In the genomic region with DNA sequence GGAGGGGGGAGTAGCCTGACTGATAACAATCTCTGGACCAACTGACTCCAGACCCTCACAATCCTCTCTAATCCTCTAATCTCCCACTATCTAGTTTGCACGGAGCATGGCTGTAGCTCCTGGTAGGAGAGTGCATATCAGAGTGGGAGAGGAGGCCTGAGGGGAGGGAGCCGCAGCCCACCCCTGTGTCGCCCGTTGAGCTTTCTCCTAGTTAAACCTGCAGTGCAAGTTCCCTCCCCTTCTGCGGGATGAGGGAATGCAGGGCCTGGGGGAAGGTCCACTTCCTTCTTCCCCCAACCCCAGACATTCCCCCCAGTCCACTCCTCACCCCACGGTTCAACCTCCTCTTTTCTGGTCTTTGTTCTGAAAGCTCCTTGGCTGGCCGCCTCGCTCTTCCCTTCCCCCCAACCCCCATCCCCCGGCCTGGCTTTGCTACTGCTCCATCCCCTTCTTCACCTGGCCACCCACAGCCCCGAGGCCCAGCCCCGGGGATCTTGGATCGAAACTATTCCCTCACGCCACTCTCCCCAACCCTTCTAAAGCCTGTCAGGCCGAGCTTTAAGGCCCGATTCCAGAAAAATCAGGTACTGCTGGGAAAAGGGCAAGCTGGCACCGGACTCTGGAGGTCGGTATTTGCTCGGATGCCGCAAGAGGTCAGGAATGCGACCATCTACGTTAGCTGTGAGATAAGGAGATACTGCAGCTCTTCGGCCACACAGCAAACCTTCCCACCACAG, we compare ENCODE assay signal across 8 mouse cellular contexts. TPM values are rescaled to one million over a fixed set of nuclear protein-coding genes. Genes with fewer than 3 reads are reported as not detected.
A peak's percentile ranks its signal among the peaks of the same experiment; 100 is the strongest.
DNase-seq lines count a peak whose midpoint lies in the region; ATAC-seq and TF ChIP-seq lines count a peak whose summit lies in the region.

No protein-coding gene starts in this region.

- no peak for TF ChIP-seq EP300 in lung, postnatal 0 days (IDR thresholded peaks at IDR 0.05)

- peak overlapping the region; percentile 31 for H3K4me2 ChIP-seq in hindbrain, embryonic 13.5 days
- H3K4me2 ChIP-seq in lung, postnatal 0 days (replicated peaks; ENCODE audit: low read depth, low read length) = peak overlapping the region; percentile 40

- WGBS in hindbrain, embryonic 13.5 days = 7% methylated on average over 22 of the region's 22 CpGs
- WGBS in lung, postnatal 0 days = 9% methylated on average over 22 of the region's 22 CpGs

- no peaks in the 10 kb centered on the region for H3K36me3 ChIP-seq in hindbrain, embryonic 13.5 days
- H3K36me3 ChIP-seq in lung, postnatal 0 days (ENCODE audit: insufficient read depth, low read length) = no peaks in the 10 kb centered on the region

- H3K4me3 ChIP-seq in brown adipose tissue, adult 24 weeks (ENCODE audit: insufficient read depth, low read depth, low read length) = peak overlapping the region; percentile 33
- H3K4me3 ChIP-seq in hindbrain, embryonic 13.5 days = no peak overlapping the region
- peak overlapping the region; percentile 1; the same call in 1 of the 2 replicates for H3K4me3 ChIP-seq in lung, postnatal 0 days (ENCODE audit: low read depth, low read length)

- H3K9me3 ChIP-seq in hindbrain, embryonic 13.5 days = no peaks in the 10 kb centered on the region
- H3K9me3 ChIP-seq in lung, postnatal 0 days (ENCODE audit: low read length) = no peaks in the 10 kb centered on the region

- no peaks in the 10 kb centered on the region for H3K4me1 ChIP-seq in brown adipose tissue, adult 24 weeks (ENCODE audit: control insufficient read depth, insufficient read depth, insufficient read length, low read length)
- H3K4me1 ChIP-seq in hindbrain, embryonic 13.5 days (replicated peaks) = peaks cover 26% of the 10 kb centered on the region
- peaks cover 11% of the 10 kb centered on the region; the same call in 1 of the 2 replicates for H3K4me1 ChIP-seq in lung, postnatal 0 days (ENCODE audit: insufficient read depth, low read depth, low read length)

- no peak for TF ChIP-seq CTCF in lung, postnatal 0 days (IDR thresholded peaks at IDR 0.05)

- peak; percentile 33 for DNase-seq in adrenal gland, postnatal 14 days
- DNase-seq in adrenal gland, postnatal 25 days = no peak
- DNase-seq in lung, postnatal 0 days (ENCODE audit: low spot score) = no peak
- DNase-seq in gastrocnemius, adult 18-20 months (ENCODE audit: low spot score) = no peak
- DNase-seq in Muller cell, postnatal 12 days (ENCODE audit: inconsistent ontology term) = no peak
- DNase-seq in right cerebral cortex, postnatal 36 days (ENCODE audit: low spot score in 2 of 2) = no peak

- peak overlapping the region; percentile 39; the same call in 1 of the 2 replicates for H3K9ac ChIP-seq in hindbrain, embryonic 13.5 days
- H3K9ac ChIP-seq in lung, postnatal 0 days (replicated peaks; ENCODE audit: low read depth) = 0 out of 2 replicates have a peak overlapping the region, but pooled peaks have one; percentile 29

- no peak overlapping the region for H3K27ac ChIP-seq in brown adipose tissue, adult 24 weeks (replicated peaks; ENCODE audit: low read depth, low read length)
- no peak overlapping the region for H3K27ac ChIP-seq in hindbrain, embryonic 13.5 days
- peak overlapping the region; percentile 54 for H3K27ac ChIP-seq in lung, postnatal 0 days (ENCODE audit: low read length)

- no peak for ATAC-seq in hindbrain, embryonic 13.5 days (ENCODE audit: low FRiP score)
- no peak for ATAC-seq in lung, postnatal 0 days

- peaks cover 69% of the 10 kb centered on the region for H3K27me3 ChIP-seq in hindbrain, embryonic 13.5 days
- no peaks in the 10 kb centered on the region for H3K27me3 ChIP-seq in lung, postnatal 0 days (replicated peaks; ENCODE audit: insufficient read depth, low read length)

RNA-seq across cellular contexts. Expression of a gene that starts 2.7 kb away (rescaled TPM):
- total RNA-seq in adrenal gland, postnatal 14 days (2021) = 2.4 and 11.6 TPM in 2 replicates
- total RNA-seq in adrenal gland, postnatal 25 days (2021) = 1.5 and 1.8 TPM in 2 replicates
- polyA plus RNA-seq in brown adipose tissue, adult 24 weeks (2012; ENCODE audit: insufficient read depth, insufficient read length, missing spikeins) = not detected in 2 replicates
- polyA plus RNA-seq in hindbrain, embryonic 13.5 days (2015; fragmentation: Nextera tagmentation; extraction: Ambion mirVana) = 7.6 and 14.2 TPM in 2 replicates
- 235 and 248 TPM in 2 replicates for polyA plus RNA-seq in lung, postnatal 0 days (2015; fragmentation: Nextera tagmentation; extraction: Ambion mirVana)
- 1 to 10 TPM in 1 of 2 experiments, under 1 TPM in 1; 0.48 to 1.1 TPM for total RNA-seq in gastrocnemius, adult 18-20 months (2021)

RNA-seq across cellular contexts. Expression of a gene that starts 21.0 kb away (rescaled TPM):
- total RNA-seq in adrenal gland, postnatal 14 days (2021) = 1.5 and 14.6 TPM in 2 replicates
- total RNA-seq in adrenal gland, postnatal 25 days (2021) = 0.36 and 1.00 TPM in 2 replicates
- polyA plus RNA-seq in brown adipose tissue, adult 24 weeks (2012; ENCODE audit: insufficient read depth, insufficient read length, missing spikeins) = not detected in 2 replicates
- polyA plus RNA-seq in hindbrain, embryonic 13.5 days (2015; fragmentation: Nextera tagmentation; extraction: Ambion mirVana) = 4.0 and 6.2 TPM in 2 replicates
- polyA plus RNA-seq in lung, postnatal 0 days (2015; fragmentation: Nextera tagmentation; extraction: Ambion mirVana) = 353 and 389 TPM in 2 replicates
- under 1 TPM; 0.16 to 0.21 TPM for total RNA-seq in gastrocnemius, adult 18-20 months (2021)

RNA-seq across cellular contexts. Expression of a gene that starts 48.3 kb away (rescaled TPM):
- total RNA-seq in adrenal gland, postnatal 14 days (2021) = 224 and 250 TPM in 2 replicates
- 244 and 270 TPM in 2 replicates for total RNA-seq in adrenal gland, postnatal 25 days (2021)
- 47.9 and 93.9 TPM in 2 replicates for polyA plus RNA-seq in brown adipose tissue, adult 24 weeks (2012; ENCODE audit: insufficient read depth, insufficient read length, missing spikeins)
- polyA plus RNA-seq in hindbrain, embryonic 13.5 days (2015; fragmentation: Nextera tagmentation; extraction: Ambion mirVana) = 82.3 and 82.9 TPM in 2 replicates
- polyA plus RNA-seq in lung, postnatal 0 days (2015; fragmentation: Nextera tagmentation; extraction: Ambion mirVana) = 54.0 and 61.8 TPM in 2 replicates
- 100 to 1,000 TPM; 224 to 227 TPM for total RNA-seq in gastrocnemius, adult 18-20 months (2021)
